8 mouse cellular contexts compared by ENCODE assay signal in the genomic region with DNA sequence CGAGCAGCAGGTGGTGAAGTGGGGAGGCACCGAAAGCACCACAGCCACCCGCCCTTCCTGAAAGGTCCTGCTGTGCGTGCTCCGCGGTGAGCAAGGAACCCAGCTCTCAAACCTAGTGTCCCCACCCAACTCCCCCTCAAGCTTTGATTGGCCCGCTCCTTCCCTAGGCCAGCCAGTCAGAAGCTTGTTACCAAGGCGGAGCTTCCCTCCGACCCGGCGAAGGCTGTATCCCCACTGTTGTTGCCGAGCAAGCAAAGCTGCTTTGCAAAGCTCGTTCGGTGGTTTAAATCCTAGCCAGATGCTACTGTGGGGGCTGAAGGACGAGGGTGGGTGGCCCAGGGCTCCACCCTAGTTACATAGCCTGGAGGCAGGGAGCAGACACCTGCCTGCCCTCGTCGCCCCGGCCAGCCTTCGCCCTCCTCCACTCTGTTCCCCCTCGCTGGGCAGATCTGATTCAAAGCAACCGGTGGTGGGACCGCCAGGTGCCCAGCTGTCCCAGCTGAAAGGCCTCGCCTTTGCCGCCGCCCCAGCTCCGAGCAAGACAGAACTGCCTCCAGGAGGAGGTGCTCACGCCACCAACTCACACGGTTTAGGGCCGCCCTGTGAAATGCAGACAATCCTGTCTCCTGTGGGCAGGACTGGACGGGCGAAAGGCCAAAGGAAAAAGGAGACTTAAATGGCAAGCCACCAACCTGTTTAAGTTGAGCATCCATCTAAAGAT. TPM values are rescaled to one million over a fixed set of nuclear protein-coding genes. Genes with fewer than 3 reads are reported as not detected.
A peak's percentile ranks its signal among the peaks of the same experiment; 100 is the strongest.
DNase-seq lines count a peak whose midpoint lies in the region; ATAC-seq lines count a peak whose summit lies in the region.

No protein-coding gene starts in this region.

- H3K4me3 ChIP-seq in megakaryocyte, embryonic 14.5 days (replicated peaks) = peak overlapping the region; percentile 91

- peaks cover 23% of the 10 kb centered on the region for H3K27me3 ChIP-seq in megakaryocyte, embryonic 14.5 days (replicated peaks)

- peaks cover 86% of the 10 kb centered on the region for H3K4me1 ChIP-seq in megakaryocyte, embryonic 14.5 days

- no peaks in the 10 kb centered on the region for H3K9me3 ChIP-seq in megakaryocyte, embryonic 14.5 days

- H3K36me3 ChIP-seq in megakaryocyte, embryonic 14.5 days (replicated peaks; ENCODE audit: low read length) = no peaks in the 10 kb centered on the region

- DNase-seq in gastrocnemius, adult 8-10 months (ENCODE audit: low spot score in 2 of 2) = peak; percentile 80 to 84
- DNase-seq in hindlimb bud, embryonic 11.5 days (ENCODE audit: extremely low spot score, low read depth, low spot score) = peak; percentile 76
- DNase-seq in left cerebral cortex, adult 9 months (ENCODE audit: low spot score in 2 of 2) = peak; percentile 86 to 91
- DNase-seq in right cerebral cortex, adult 2 months (ENCODE audit: low spot score in 2 of 2) = peak; percentile 87 to 93
- peak; percentile 62 for DNase-seq in urinary bladder, postnatal 10 days (ENCODE audit: low spot score)

- peak; percentile 72 for ATAC-seq in activated CD4-positive, CD25-positive, alpha-beta regulatory T cell, adult 4 months
- ATAC-seq in common myeloid progenitor, adult 5-6 weeks (replicated peaks; ENCODE audit: low read depth, poor library complexity, severe bottlenecking) = peak; percentile 85

RNA-seq across cellular contexts. Expression of a gene that starts 17.9 kb away (rescaled TPM):
- polyA plus RNA-seq in activated CD4-positive, CD25-positive, alpha-beta regulatory T cell, adult 4 months (2017; shearing (Covaris generic)) = 100 to 1,000 TPM; 174 to 181 TPM
- 87.7 and 93.6 TPM in 2 replicates for total RNA-seq in common myeloid progenitor, adult 5-6 weeks (2017)
- 10 to 100 TPM in 3 of 4 experiments, 1 to 10 TPM in 1; 8.6 to 22.9 (median 14.3) TPM for total RNA-seq in gastrocnemius, adult 8-10 months (2022)
- polyA plus RNA-seq in megakaryocyte, embryonic 14.5 days (2012; ENCODE audit: insufficient read depth, low replicate concordance) = 8.3 and 13.9 TPM in 2 replicates

RNA-seq across cellular contexts. Expression of a gene that starts 24.0 kb away (rescaled TPM):
- polyA plus RNA-seq in activated CD4-positive, CD25-positive, alpha-beta regulatory T cell, adult 4 months (2017; shearing (Covaris generic)) = not detected
- not detected in 2 replicates for total RNA-seq in common myeloid progenitor, adult 5-6 weeks (2017)
- total RNA-seq in gastrocnemius, adult 8-10 months (2022) = 100 to 1,000 TPM in 1 of 4 experiments, 10 to 100 TPM in 3; 25.4 to 104 (median 52.6) TPM
- polyA plus RNA-seq in megakaryocyte, embryonic 14.5 days (2012; ENCODE audit: insufficient read depth, low replicate concordance) = not detected in 2 replicates

RNA-seq across cellular contexts. Expression of a gene that starts 50.0 kb away (rescaled TPM):
- not detected for polyA plus RNA-seq in activated CD4-positive, CD25-positive, alpha-beta regulatory T cell, adult 4 months (2017; shearing (Covaris generic))
- 0.53 and 0.55 TPM in 2 replicates for total RNA-seq in common myeloid progenitor, adult 5-6 weeks (2017)
- not detected for total RNA-seq in gastrocnemius, adult 8-10 months (2022)
- polyA plus RNA-seq in megakaryocyte, embryonic 14.5 days (2012; ENCODE audit: insufficient read depth, low replicate concordance) = not detected in 2 replicates

Comparison
In these comparisons a context has a peak if more than half of its experiments do, and no peak if none do; other contexts are left out.
1. Peak in every context shown above with its lines: DNase-seq, ATAC-seq and H3K4me3 ChIP-seq.
2. RNA of a gene that starts 24.0 kb away (total RNA-seq): 25.4 to 104 TPM in gastrocnemius, adult 8-10 months; not detected in common myeloid progenitor, adult 5-6 weeks; every median in the first group is over 10 times any median in the second.